Mouse (Mus musculus) ES-E14 (cell line): ENCODE measurements around the gene Mmp24.

Source experiments
- ZC3H11A ChIP-seq: IDR thresholded peaks from 2 replicates; pipeline ENCODE4 v1.6.1; 2012; ENCODE audit warnings: low read depth, mild to moderate bottlenecking, inconsistent platforms, low read length, borderline replicate concordance
- ZNF384 ChIP-seq: IDR thresholded peaks from 2 replicates; pipeline ENCODE4 v1.6.1; 2012; ENCODE audit warnings: low read depth, low read length, inconsistent platforms

GRCm38 (mm10) chr2:155817301-155818245 is 42.4 kb downstream of the Mmp24 start:
- no peak for TF ChIP-seq ZC3H11A
- TF ChIP-seq ZNF384 = no peak
